Mouse (Mus musculus) limb, embryonic 13.5 days (tissue): ENCODE results near the gene Gm21425. TPM values are rescaled to one million over a fixed set of nuclear protein-coding genes. Genes with fewer than 3 reads are reported as not detected.
"Not testable (repeated sequence)": the region's sequence is repeated elsewhere in the genome, so short reads cannot be mapped to it uniquely, and the experiment has no call there.

Source experiments
- ATAC-seq: fragments of 200-750 bp; cut with Nextera tagmentation; 2 replicates; pipeline ENCODE4 v1.8.0; 2017; ENCODE audit warnings: low read depth, moderate number of reproducible peaks, moderate TSS enrichment; ENCODE audit not compliant: low FRiP score
- H3K27ac ChIP-seq: fragments of 300-500 bp; sonication (generic); 2 replicates; pipeline ENCODE4 v1.5.1; 2015; ENCODE audit warnings: inconsistent platforms, mild to moderate bottlenecking, moderate library complexity
- H3K27me3 ChIP-seq: fragments of 300-500 bp; sonication (generic); 2 replicates; pipeline ENCODE4 v1.6.1; 2015; ENCODE audit warnings: mild to moderate bottlenecking, inconsistent platforms
- H3K36me3 ChIP-seq: fragments of 300-500 bp; sonication (generic); 2 replicates; pipeline ENCODE4 v1.6.1; 2015; ENCODE audit warnings: inconsistent platforms, mild to moderate bottlenecking, moderate library complexity
- H3K4me1 ChIP-seq: fragments of 300-500 bp; sonication (generic); 2 replicates; pipeline ENCODE4 v1.6.1; 2015; ENCODE audit warnings: inconsistent platforms
- H3K4me2 ChIP-seq: fragments of 300-500 bp; sonication (generic); replicated peaks from 2 replicates; pipeline ENCODE4 v1.6.1; 2015; ENCODE audit warnings: inconsistent platforms, mild to moderate bottlenecking, moderate library complexity
- H3K4me3 ChIP-seq: fragments of 300-500 bp; sonication (generic); 2 replicates; pipeline ENCODE4 v1.5.1; 2015; ENCODE audit warnings: moderate library complexity, mild to moderate bottlenecking, inconsistent platforms
- H3K9ac ChIP-seq: fragments of 300-500 bp; sonication (generic); 2 replicates; pipeline ENCODE4 v1.6.1; 2015; ENCODE audit warnings: mild to moderate bottlenecking, inconsistent platforms
- H3K9me3 ChIP-seq: fragments of 300-500 bp; sonication (generic); 2 replicates; pipeline ENCODE4 v1.6.1; 2016; ENCODE audit warnings: inconsistent platforms
- WGBS: fragments of 180-500 bp; shearing (Covaris S2); methylation state at CpG from one replicate; pipeline ENCODE4 v1.1.7; 2015; 5-methylcytosine and 5-hydroxymethylcytosine counted together
- polyA plus RNA-seq: library from polyadenylated mRNA; unstranded; fragments of >200 nt; fragmentation: Nextera tagmentation; extraction: Ambion mirVana; gene quantifications from 2 replicates; pipeline ENCODE4 v1.2.1, GENCODE M21; 2015

Gm21425 gene
- not detected in 2 replicates for polyA plus RNA-seq

DNA sequence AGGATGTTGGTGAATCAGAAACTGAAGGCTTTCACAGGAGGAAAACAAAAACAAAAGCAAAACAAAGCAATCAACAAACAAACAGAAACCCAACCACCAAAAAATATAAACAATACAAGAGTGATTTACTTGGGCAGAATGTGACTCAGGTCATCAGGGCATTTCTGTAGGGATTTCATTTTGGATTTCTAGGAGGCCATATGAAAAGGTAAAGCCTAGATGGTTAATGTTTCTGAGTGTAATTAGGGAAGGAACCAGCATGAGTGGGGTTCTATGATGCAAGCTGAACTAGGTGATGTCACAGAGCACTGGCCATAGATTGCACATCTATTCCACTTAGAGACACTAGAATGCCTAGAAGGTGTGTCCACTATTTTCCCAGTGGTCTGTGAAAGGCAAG is at the start of gene Gm21425:
Gm21425 (plus strand) TSS at position 301 of the 400 bp plus-strand sequence.
- not testable (repeated sequence) for H3K4me3 ChIP-seq, H3K4me1 ChIP-seq, ATAC-seq, H3K27ac ChIP-seq, H3K9me3 ChIP-seq, H3K36me3 ChIP-seq, H3K27me3 ChIP-seq, H3K9ac ChIP-seq, H3K4me2 ChIP-seq

- no CpG with 5 or more reads among the region's 3 CpGs for WGBS
- not testable (repeated sequence) for H3K27ac ChIP-seq
These were observed 28.4 kb upstream of the Gm21425 start, which contains the start of gene Gm21891 for GRCm38 (mm10) chrY:13133392-13133791. Gene Gm21891 (minus strand): TSS chrY:13133492.

More at GRCm38 (mm10) chrY:13133392-13133791, 28.4 kb upstream of the Gm21425 start, which contains the start of gene Gm21891:
- not testable (repeated sequence) for H3K4me1 ChIP-seq, ATAC-seq, H3K27me3 ChIP-seq, H3K9ac ChIP-seq, H3K9me3 ChIP-seq, H3K36me3 ChIP-seq, H3K4me2 ChIP-seq, H3K4me3 ChIP-seq

Other genes with a start within 250 kb of the Gm21425 start
- gene Gm20807, start 119.1 kb upstream of the Gm21425 start, polyA plus RNA-seq: not detected in 2 replicates
- gene Gm21891, start 28.5 kb upstream of the Gm21425 start, polyA plus RNA-seq: not detected in 2 replicates
- not detected in 2 replicates for gene Gm21828, start 62.0 kb downstream of the Gm21425 start, polyA plus RNA-seq
- not detected in 2 replicates for gene Gm21440, start 90.4 kb downstream of the Gm21425 start, polyA plus RNA-seq
- not detected in 2 replicates for gene Gm21454, start 90.5 kb downstream of the Gm21425 start, polyA plus RNA-seq
- gene Gm21725, start 187.1 kb downstream of the Gm21425 start, polyA plus RNA-seq: not detected in 2 replicates